Mouse (Mus musculus) kidney, embryonic 14.5 days (tissue): ENCODE measurements around the gene Cacna1c. TPM values are rescaled to one million over a fixed set of nuclear protein-coding genes. Genes with fewer than 3 reads are reported as not detected.
A peak's percentile ranks its signal among the peaks of the same experiment; 100 is the strongest.

Experiments used
- ATAC-seq: fragments of 200-750 bp; cut with Nextera tagmentation; 2 replicates; pipeline ENCODE4 v1.8.0; 2017; ENCODE audit warnings: moderate number of reproducible peaks, mild to moderate bottlenecking, moderate TSS enrichment, moderate library complexity; ENCODE audit not compliant: low FRiP score, low TSS enrichment
- H3K27ac ChIP-seq: fragments of 300-500 bp; sonication (generic); 2 replicates; pipeline ENCODE4 v1.5.1; 2014; ENCODE audit warnings: low read depth, mild to moderate bottlenecking, low read length, moderate library complexity, mixed read lengths
- H3K27me3 ChIP-seq: fragments of 300-500 bp; sonication (generic); 2 replicates; pipeline ENCODE4 v1.6.1; 2014; ENCODE audit warnings: mild to moderate bottlenecking, low read length; ENCODE audit not compliant: control insufficient read depth, insufficient read depth
- H3K36me3 ChIP-seq: fragments of 300-500 bp; sonication (generic); 2 replicates; pipeline ENCODE4 v1.6.1; 2014; ENCODE audit warnings: low read length, mixed read lengths; ENCODE audit not compliant: control insufficient read depth, insufficient read depth
- H3K4me1 ChIP-seq: fragments of 300-500 bp; sonication (generic); 2 replicates; pipeline ENCODE4 v1.6.1; 2014; ENCODE audit warnings: low read length, mixed read lengths; ENCODE audit not compliant: control insufficient read depth, insufficient read depth
- H3K4me2 ChIP-seq: fragments of 300-500 bp; sonication (generic); replicated peaks from 2 replicates; pipeline ENCODE4 v1.6.1; 2014; ENCODE audit warnings: low read depth, mild to moderate bottlenecking, low read length
- H3K4me3 ChIP-seq: fragments of 300-500 bp; sonication (generic); 2 replicates; pipeline ENCODE4 v1.5.1; 2014; ENCODE audit warnings: mild to moderate bottlenecking, low read length
- H3K9ac ChIP-seq: fragments of 300-500 bp; sonication (generic); 2 replicates; pipeline ENCODE4 v1.6.1; 2014; ENCODE audit warnings: low read depth, mild to moderate bottlenecking, low read length, moderate library complexity
- H3K9me3 ChIP-seq: fragments of 300-500 bp; sonication (generic); 2 replicates; pipeline ENCODE4 v1.6.1; 2016; ENCODE audit warnings: low read length; ENCODE audit not compliant: control insufficient read depth
- WGBS: fragments of 180-500 bp; shearing (Covaris S2); extraction: QIAGEN DNeasy Blood & Tissue Kit; methylation state at CpG from one replicate; pipeline ENCODE4 v1.1.7; 2014; 5-methylcytosine and 5-hydroxymethylcytosine counted together
- polyA plus RNA-seq: library from polyadenylated mRNA; unstranded; fragments of >200 nt; fragmentation: Nextera tagmentation; extraction: Ambion mirVana; gene quantifications from 2 replicates; pipeline ENCODE4 v1.2.1, GENCODE M21; 2014

Cacna1c gene
- polyA plus RNA-seq, 1 experiment from 2014 or later = 3.3 TPM

- Histone ChIP-seq H3K4me1 (0 out of 2 replicates have a peak, but pooled peaks cover 3% of the 10 kb centered on the region), H3K36me3 (no peaks in the 10 kb centered on the region), H3K9ac (no peak overlapping the region), H3K4me3 (no peak overlapping the region), H3K27ac (no peak overlapping the region), H3K9me3 (no peaks in the 10 kb centered on the region), H3K27me3 (no peaks in the 10 kb centered on the region), H3K4me2 (no peak overlapping the region)
- ATAC-seq = no peak
- 88% methylated on average over 12 of the region's 12 CpGs for WGBS
Observed at GRCm38 (mm10) chr6:118924426-118924825, 271.8 kb downstream of the Cacna1c start.

DNA sequence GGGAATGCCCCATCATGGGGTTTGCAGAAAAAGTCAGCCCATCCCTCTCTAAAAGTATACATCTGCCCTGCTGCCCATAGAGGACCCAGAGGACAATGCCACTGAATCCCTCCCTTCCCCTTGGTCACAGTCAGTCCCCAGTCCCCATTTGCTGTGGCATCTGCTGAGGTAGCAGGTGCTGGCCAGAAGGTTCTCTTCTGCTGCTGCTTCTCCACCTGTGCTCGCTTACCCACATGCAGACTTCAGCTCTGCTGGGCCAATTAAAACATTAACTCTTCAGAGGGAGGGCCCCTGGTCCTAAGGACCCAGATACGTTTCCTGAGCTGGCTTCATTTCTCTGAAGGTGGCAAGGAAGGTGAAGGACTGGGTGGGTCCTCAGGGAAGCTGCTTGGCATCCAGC is 272.3 kb downstream of the Cacna1c start:
- no peak overlapping the region for H3K4me3 ChIP-seq
- H3K4me2 ChIP-seq = no peak overlapping the region
- no peaks in the 10 kb centered on the region for H3K36me3 ChIP-seq
- H3K9ac ChIP-seq = no peak overlapping the region
- WGBS = 87% methylated on average over 2 of the region's 2 CpGs
- H3K4me1 ChIP-seq = 0 out of 2 replicates have a peak, but pooled peaks cover 3% of the 10 kb centered on the region
- H3K27me3 ChIP-seq = no peaks in the 10 kb centered on the region
- H3K27ac ChIP-seq = no peak overlapping the region
- no peak for ATAC-seq
- H3K9me3 ChIP-seq = no peaks in the 10 kb centered on the region

GRCm38 (mm10) chr6:118923212-118923577 is 273.0 kb downstream of the Cacna1c start:
- Histone ChIP-seq H3K9ac (no peak overlapping the region), H3K4me1 (0 out of 2 replicates have a peak, but pooled peaks cover 3% of the 10 kb centered on the region), H3K9me3 (no peaks in the 10 kb centered on the region), H3K4me3 (no peak overlapping the region), H3K27me3 (no peaks in the 10 kb centered on the region), H3K36me3 (no peaks in the 10 kb centered on the region), H3K4me2 (no peak overlapping the region), H3K27ac (no peak overlapping the region)
- 81% methylated on average over 5 of the region's 5 CpGs for WGBS
- no peak for ATAC-seq

- H3K9me3 ChIP-seq = no peaks in the 10 kb centered on the region
- no peak overlapping the region for H3K27ac ChIP-seq
- no peak overlapping the region for H3K9ac ChIP-seq
- no peak overlapping the region for H3K4me3 ChIP-seq
- H3K36me3 ChIP-seq = no peaks in the 10 kb centered on the region
- peak; percentile 77 for ATAC-seq
- no peaks in the 10 kb centered on the region for H3K27me3 ChIP-seq
- 0 out of 2 replicates have a peak, but pooled peaks cover 3% of the 10 kb centered on the region for H3K4me1 ChIP-seq
- WGBS = 20% methylated on average over 13 of the region's 13 CpGs
- 0 out of 2 replicates have a peak overlapping the region, but pooled peaks have one; percentile 5 for H3K4me2 ChIP-seq
Observed at GRCm38 (mm10) chr6:118922328-118923211, 273.6 kb downstream of the Cacna1c start.

DNA sequence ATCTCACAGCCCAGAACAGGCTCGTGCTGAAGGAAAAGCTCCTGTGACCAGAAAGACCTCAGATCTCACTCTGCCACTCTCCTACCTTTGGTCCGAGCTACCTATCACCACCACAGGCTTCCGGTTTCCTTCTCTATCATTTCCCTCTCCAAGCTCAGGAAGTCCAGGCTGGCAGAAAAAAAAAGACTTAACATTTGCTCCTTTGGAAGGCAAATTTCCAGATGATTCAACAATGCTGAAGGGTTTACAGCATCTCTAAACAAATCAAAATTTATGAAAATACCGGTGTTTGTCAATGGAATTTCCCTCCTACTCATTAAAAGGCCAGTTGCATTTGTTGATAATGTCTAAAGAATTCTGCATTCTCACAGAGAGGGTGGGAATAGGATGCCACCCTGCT is 288.0 kb downstream of the Cacna1c start:
- no peaks in the 10 kb centered on the region for H3K4me1 ChIP-seq
- no peak overlapping the region for H3K4me3 ChIP-seq
- H3K36me3 ChIP-seq = no peaks in the 10 kb centered on the region
- H3K27me3 ChIP-seq = no peaks in the 10 kb centered on the region
- no peak overlapping the region for H3K4me2 ChIP-seq
- ATAC-seq = no peak
- no peaks in the 10 kb centered on the region for H3K9me3 ChIP-seq
- H3K27ac ChIP-seq = no peak overlapping the region
- H3K9ac ChIP-seq = no peak overlapping the region
- WGBS = 73% methylated on average over 4 of the region's 4 CpGs

- Histone ChIP-seq H3K4me2 (no peak overlapping the region), H3K4me1 (no peaks in the 10 kb centered on the region), H3K9me3 (no peaks in the 10 kb centered on the region), H3K27me3 (no peaks in the 10 kb centered on the region), H3K4me3 (no peak overlapping the region), H3K36me3 (no peaks in the 10 kb centered on the region), H3K9ac (no peak overlapping the region), H3K27ac (no peak overlapping the region)
- no peak for ATAC-seq
- WGBS = 52% methylated on average over 1 of the region's 1 CpGs
Observed at GRCm38 (mm10) chr6:118907704-118908103, 288.5 kb downstream of the Cacna1c start.

- ATAC-seq = no peak
- H3K36me3 ChIP-seq = no peaks in the 10 kb centered on the region
- H3K4me2 ChIP-seq = no peak overlapping the region
- 89% methylated on average over 5 of the region's 5 CpGs for WGBS
- no peaks in the 10 kb centered on the region for H3K9me3 ChIP-seq
- H3K9ac ChIP-seq = no peak overlapping the region
- no peak overlapping the region for H3K27ac ChIP-seq
- H3K4me1 ChIP-seq = no peaks in the 10 kb centered on the region
- no peak overlapping the region for H3K4me3 ChIP-seq
- H3K27me3 ChIP-seq = no peaks in the 10 kb centered on the region
Observed at GRCm38 (mm10) chr6:118906878-118907277, 289.3 kb downstream of the Cacna1c start.

GRCm38 (mm10) chr6:118899688-118900087 is 296.5 kb downstream of the Cacna1c start:
- Histone ChIP-seq H3K4me3 (no peak overlapping the region), H3K27ac (no peak overlapping the region), H3K9ac (no peak overlapping the region; the same call in 1 of the 2 replicates), H3K4me1 (no peaks in the 10 kb centered on the region), H3K9me3 (no peaks in the 10 kb centered on the region), H3K27me3 (no peaks in the 10 kb centered on the region), H3K36me3 (no peaks in the 10 kb centered on the region), H3K4me2 (no peak overlapping the region)
- WGBS = 91% methylated on average over 8 of the region's 8 CpGs
- ATAC-seq = no peak

DNA sequence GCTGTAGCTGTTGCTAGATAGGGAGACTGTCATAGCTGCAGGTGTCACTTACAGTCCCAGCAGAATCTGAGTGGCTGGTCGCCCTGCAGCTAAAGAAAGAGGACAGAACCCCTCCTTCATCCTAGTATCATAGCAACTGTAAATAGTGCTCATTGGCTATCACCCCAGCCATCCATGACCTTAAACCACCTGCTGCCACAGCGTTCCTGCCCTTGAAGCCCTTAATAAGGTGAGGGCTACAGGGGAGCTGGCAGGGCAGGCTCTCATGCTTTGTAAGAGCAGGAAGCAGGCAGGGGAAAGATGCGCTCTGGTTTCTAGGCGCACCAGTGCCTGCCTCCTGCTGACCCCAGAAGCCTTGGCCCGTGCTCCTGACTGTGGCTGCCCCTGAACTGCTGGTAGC is 299.1 kb downstream of the Cacna1c start:
- Histone ChIP-seq H3K27ac (no peak overlapping the region), H3K4me1 (no peaks in the 10 kb centered on the region), H3K9ac (no peak overlapping the region), H3K27me3 (no peaks in the 10 kb centered on the region), H3K9me3 (no peaks in the 10 kb centered on the region), H3K4me3 (no peak overlapping the region), H3K4me2 (no peak overlapping the region), H3K36me3 (no peaks in the 10 kb centered on the region)
- WGBS = 38% methylated on average over 5 of the region's 5 CpGs
- no peak for ATAC-seq
